Mouse (Mus musculus) thymus, adult 2 months (tissue): ENCODE measurements around the gene Gm45261. TPM values are rescaled to one million over a fixed set of nuclear protein-coding genes. Genes with fewer than 3 reads are reported as not detected.
A peak's percentile ranks its signal among the peaks of the same experiment; 100 is the strongest.

Source experiments
- DNase-seq: peaks from one replicate; pipeline ENCODE4 v3.0.0; 2021
- H3K27ac ChIP-seq: fragments of 200-500 bp; 2 replicates; pipeline ENCODE4 v1.5.1; 2012; ENCODE audit warnings: low read length, control low read depth; ENCODE audit not compliant: control insufficient read depth, insufficient read depth
- H3K27me3 ChIP-seq: fragments of 200-500 bp; 2 replicates; pipeline ENCODE4 v1.6.1; 2012; ENCODE audit warnings: mild to moderate bottlenecking, low read length, moderate library complexity, mixed read lengths; ENCODE audit not compliant: control insufficient read depth, insufficient read depth
- H3K36me3 ChIP-seq: fragments of 200-500 bp; 2 replicates; pipeline ENCODE4 v1.6.1; 2012; ENCODE audit warnings: mild to moderate bottlenecking, low read length, moderate library complexity; ENCODE audit not compliant: control insufficient read depth, insufficient read depth
- H3K4me1 ChIP-seq: fragments of 200-500 bp; replicated peaks from 2 replicates; pipeline ENCODE4 v1.6.1; 2012; ENCODE audit warnings: low read length; ENCODE audit not compliant: control insufficient read depth, insufficient read depth
- H3K4me3 ChIP-seq: fragments of 200-500 bp; 2 replicates; pipeline ENCODE4 v1.5.1; 2012; ENCODE audit warnings: mild to moderate bottlenecking, low read length, control low read depth, moderate library complexity; ENCODE audit not compliant: control insufficient read depth, insufficient read depth
- CTCF ChIP-seq: fragments of 200-500 bp; IDR thresholded peaks from 2 replicates; pipeline ENCODE4 v1.5.1; 2012; ENCODE audit warnings: mild to moderate bottlenecking, control low read depth, low read length, moderate library complexity, borderline replicate concordance; ENCODE audit not compliant: control insufficient read depth, poor library complexity, insufficient read depth; ENCODE audit errors: extremely low read depth
- POLR2A ChIP-seq: fragments of 200-500 bp; IDR thresholded peaks from 2 replicates; pipeline ENCODE4 v1.6.1; 2012; ENCODE audit warnings: mild to moderate bottlenecking, low read length, control low read depth, moderate library complexity; ENCODE audit not compliant: control insufficient read depth, poor library complexity, insufficient read depth; ENCODE audit errors: extremely low read depth
- WGBS: fragments of 180-500 bp; shearing (Covaris S2); methylation state at CpG from one replicate; pipeline ENCODE4 v1.1.7; 2018; 5-methylcytosine and 5-hydroxymethylcytosine counted together
- polyA plus RNA-seq: library from polyadenylated mRNA; depleted of rRNA; stranded (reverse); fragments of >200 nt; gene quantifications from 2 replicates; pipeline ENCODE4 v1.2.3, GENCODE M21; 2012

The Gm45261 gene
- polyA plus RNA-seq, 1 experiment = not detected

- no peak for TF ChIP-seq POLR2A
- TF ChIP-seq CTCF = no peak
- Histone ChIP-seq H3K27me3 (no peaks in the 10 kb centered on the region), H3K4me1 (no peaks in the 10 kb centered on the region), H3K4me3 (no peak overlapping the region), H3K27ac (no peak overlapping the region), H3K36me3 (no peaks in the 10 kb centered on the region)
- WGBS = 66% methylated on average over 1 of the region's 1 CpGs
- no peak for DNase-seq
These were observed 13.7 kb downstream of the Gm45261 start for GRCm38 (mm10) chr1:80447554-80447953.

GRCm38 (mm10) chr1:80440911-80441310 is 20.3 kb downstream of the Gm45261 start:
- H3K27me3 ChIP-seq = no peaks in the 10 kb centered on the region
- no peak overlapping the region for H3K4me3 ChIP-seq
- H3K4me1 ChIP-seq = peaks cover 2% of the 10 kb centered on the region
- no peaks in the 10 kb centered on the region for H3K36me3 ChIP-seq
- peak overlapping the region; percentile 62 for H3K27ac ChIP-seq
- TF ChIP-seq POLR2A (no peak), CTCF (no peak)
- peak; percentile 22 for DNase-seq
- 18% methylated on average over 2 of the region's 2 CpGs for WGBS

GRCm38 (mm10) chr1:80438506-80438905 is 22.7 kb downstream of the Gm45261 start:
- Histone ChIP-seq H3K36me3 (no peaks in the 10 kb centered on the region), H3K27me3 (no peaks in the 10 kb centered on the region), H3K4me3 (no peak overlapping the region), H3K27ac (no peak overlapping the region), H3K4me1 (peaks cover 2% of the 10 kb centered on the region)
- 91% methylated on average over 2 of the region's 2 CpGs for WGBS
- TF ChIP-seq POLR2A (no peak), CTCF (no peak)
- DNase-seq = no peak

GRCm38 (mm10) chr1:80427946-80428345 is 33.3 kb downstream of the Gm45261 start:
- H3K36me3 ChIP-seq = no peaks in the 10 kb centered on the region
- 98% methylated on average over 1 of the region's 1 CpGs for WGBS
- no peak for DNase-seq
- no peak overlapping the region for H3K4me3 ChIP-seq
- TF ChIP-seq CTCF = no peak
- no peak for TF ChIP-seq POLR2A
- no peak overlapping the region for H3K27ac ChIP-seq
- H3K4me1 ChIP-seq = no peaks in the 10 kb centered on the region
- H3K27me3 ChIP-seq = no peaks in the 10 kb centered on the region

GRCm38 (mm10) chr1:80427425-80427824 is 33.8 kb downstream of the Gm45261 start:
- Histone ChIP-seq H3K4me3 (no peak overlapping the region), H3K36me3 (no peaks in the 10 kb centered on the region), H3K27ac (no peak overlapping the region), H3K4me1 (no peaks in the 10 kb centered on the region), H3K27me3 (no peaks in the 10 kb centered on the region)
- 65% methylated on average over 1 of the region's 1 CpGs for WGBS
- DNase-seq = no peak
- TF ChIP-seq POLR2A = no peak
- TF ChIP-seq CTCF = no peak

- TF ChIP-seq POLR2A (no peak), CTCF (no peak)
- H3K4me3 ChIP-seq = no peak overlapping the region
- DNase-seq = no peak
- no peaks in the 10 kb centered on the region for H3K4me1 ChIP-seq
- WGBS = 94% methylated on average over 1 of the region's 1 CpGs
- no peaks in the 10 kb centered on the region for H3K27me3 ChIP-seq
- H3K36me3 ChIP-seq = no peaks in the 10 kb centered on the region
- H3K27ac ChIP-seq = no peak overlapping the region
These were observed 36.6 kb downstream of the Gm45261 start for GRCm38 (mm10) chr1:80424666-80425065.

- TF ChIP-seq POLR2A = no peak
- no peak for TF ChIP-seq CTCF
- 76% methylated on average over 12 of the region's 12 CpGs for WGBS
These were observed 42.8 kb downstream of the Gm45261 start for GRCm38 (mm10) chr1:80418321-80419045.

More at GRCm38 (mm10) chr1:80418321-80419045, 42.8 kb downstream of the Gm45261 start:
- DNase-seq = no peak
- no peaks in the 10 kb centered on the region for H3K36me3 ChIP-seq
- H3K27me3 ChIP-seq = no peaks in the 10 kb centered on the region
- no peak overlapping the region for H3K4me3 ChIP-seq
- no peak overlapping the region for H3K27ac ChIP-seq
- H3K4me1 ChIP-seq = peaks cover under 1% of the 10 kb centered on the region; the same call in 1 of the 2 replicates
